Mouse (Mus musculus): ENCODE measurements around the gene Lig4.

DNA sequence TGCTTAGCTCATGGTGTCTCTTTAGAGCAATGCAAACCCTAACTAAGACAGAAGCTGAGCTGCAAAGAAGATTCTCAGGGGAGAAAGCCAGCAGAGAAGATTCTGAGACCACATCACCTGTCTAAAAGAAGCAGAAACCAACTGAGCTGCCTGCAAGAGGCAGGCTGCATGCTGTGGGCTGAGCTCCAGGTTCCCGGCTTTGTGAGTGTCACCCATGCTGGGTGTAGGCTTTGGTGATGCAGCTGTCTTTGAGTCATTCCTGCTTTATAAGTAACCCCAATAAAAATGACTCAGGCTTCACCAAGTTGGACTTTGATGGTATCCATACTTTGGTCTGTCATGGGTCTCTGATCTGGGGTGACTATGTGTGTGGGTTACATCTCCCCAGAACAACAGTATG lies 38.8 kb upstream of the Lig4 start:
- no peak for TF ChIP-seq CTCF (conservative IDR thresholded peaks at IDR 0.05; ENCODE audit: low read length)
- no peak for TF ChIP-seq POU5F1 (IDR thresholded peaks at IDR 0.05; ENCODE audit: borderline replicate concordance, low read length)

Measured in E14TG2a.4 (cell line).